Mouse (Mus musculus) ES-E14 (cell line): ENCODE results near the gene Tanc1.

Experiments used
- CHD2 ChIP-seq: IDR thresholded peaks from 2 replicates; pipeline ENCODE4 v1.6.1; 2014; ENCODE audit warnings: mild to moderate bottlenecking, low read depth, low read length, inconsistent platforms
- HCFC1 ChIP-seq: IDR thresholded peaks from 2 replicates; pipeline ENCODE4 v1.6.1; 2012; ENCODE audit warnings: low read length, inconsistent platforms, borderline replicate concordance; ENCODE audit not compliant: insufficient read depth
- MAFK ChIP-seq: IDR thresholded peaks from 2 replicates; pipeline ENCODE4 v1.6.1; 2014; ENCODE audit warnings: mild to moderate bottlenecking, low read depth, low read length, inconsistent platforms; ENCODE audit not compliant: insufficient read depth
- ZC3H11A ChIP-seq: IDR thresholded peaks from 2 replicates; pipeline ENCODE4 v1.6.1; 2012; ENCODE audit warnings: low read depth, mild to moderate bottlenecking, inconsistent platforms, low read length, borderline replicate concordance
- ZNF384 ChIP-seq: IDR thresholded peaks from 2 replicates; pipeline ENCODE4 v1.6.1; 2012; ENCODE audit warnings: low read depth, low read length, inconsistent platforms

DNA sequence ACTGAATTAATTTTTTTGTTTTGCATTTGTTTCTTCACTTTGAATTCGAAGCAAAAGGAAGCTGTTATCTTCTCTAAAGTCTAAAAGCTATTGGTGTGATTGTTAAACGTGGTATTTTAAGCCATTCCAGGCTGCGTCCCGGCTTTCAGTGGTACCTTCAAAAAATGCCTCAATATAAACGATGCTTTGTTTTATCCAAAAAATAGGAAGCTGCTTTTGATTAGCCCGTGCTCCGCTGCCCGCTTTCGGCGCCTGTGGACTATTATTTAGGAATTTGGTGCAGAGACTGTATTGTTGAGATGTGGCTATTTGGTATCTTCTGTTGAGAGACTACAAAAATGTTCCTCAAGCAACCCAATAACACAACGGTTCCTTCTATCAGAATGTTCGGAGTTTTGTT lies 93.4 kb downstream of the Tanc1 start:
- TF ChIP-seq MAFK = no peak
- no peak for TF ChIP-seq CHD2
- no peak for TF ChIP-seq HCFC1
- no peak for TF ChIP-seq ZNF384
- no peak for TF ChIP-seq ZC3H11A
